Mouse (Mus musculus) megakaryocyte, embryonic 14.5 days (primary cell): Measurements from ENCODE around the gene Pdzd8. TPM values are rescaled to one million over a fixed set of nuclear protein-coding genes. Genes with fewer than 3 reads are reported as not detected.

Source experiments
- H3K27me3 ChIP-seq: replicated peaks from 2 replicates; pipeline ENCODE3; 2012; ENCODE audit warnings: inconsistent platforms
- H3K36me3 ChIP-seq: replicated peaks from 2 replicates; pipeline ENCODE3; 2012; ENCODE audit warnings: low read length, inconsistent platforms, mixed read lengths
- H3K4me1 ChIP-seq: 2 replicates; pipeline ENCODE4 v1.6.1; 2012; ENCODE audit warnings: inconsistent platforms
- H3K4me3 ChIP-seq: replicated peaks from 2 replicates; pipeline ENCODE3; 2012; ENCODE audit warnings: moderate library complexity, mild to moderate bottlenecking, inconsistent platforms
- H3K9me3 ChIP-seq: 2 replicates; pipeline ENCODE4 v1.6.1; 2012; ENCODE audit warnings: inconsistent platforms
- FLI1 ChIP-seq: IDR thresholded peaks from 2 replicates; pipeline ENCODE4 v1.6.1; 2012; ENCODE audit warnings: low read length, inconsistent platforms, mixed read lengths
- GATA1 ChIP-seq: IDR thresholded peaks from 3 replicates; pipeline ENCODE4 v1.6.1; 2012; ENCODE audit warnings: mixed read lengths, low read length, inconsistent platforms, borderline replicate concordance
- polyA plus RNA-seq: library from polyadenylated mRNA; stranded (reverse); fragments of >175 nt; gene quantifications from 2 replicates; pipeline ENCODE4 v1.2.3, GENCODE M21; 2012; ENCODE audit warnings: low replicate concordance; ENCODE audit not compliant: insufficient read depth

The Pdzd8 gene
- polyA plus RNA-seq, 1 experiment = 1.9 TPM

GRCm38 (mm10) chr19:59260718-59261442, 84.7 kb downstream of the Pdzd8 start, which contains the start of gene Slc18a2:
Gene Slc18a2 (plus strand): TSS chr19:59260896.
- Histone ChIP-seq H3K36me3 (peaks cover 17% of the 10 kb centered on the region), H3K9me3 (peaks cover 16% of the 10 kb centered on the region), H3K27me3 (peaks cover 39% of the 10 kb centered on the region), H3K4me3 (peak within 1 kb of the TSS; percentile 94), H3K4me1 (peaks cover 51% of the 10 kb centered on the region)
- TF ChIP-seq FLI1 (no peak), GATA1 (no peak)

GRCm38 (mm10) chr19:59259633-59260032, 85.9 kb downstream of the Pdzd8 start:
- H3K27me3 ChIP-seq = peaks cover 36% of the 10 kb centered on the region
- H3K36me3 ChIP-seq = peaks cover 13% of the 10 kb centered on the region
- H3K4me3 ChIP-seq = no peak overlapping the region
- H3K9me3 ChIP-seq = peaks cover 16% of the 10 kb centered on the region
- TF ChIP-seq GATA1 (no peak), FLI1 (no peak)
- H3K4me1 ChIP-seq = peaks cover 42% of the 10 kb centered on the region

- Histone ChIP-seq H3K4me1 (peaks cover 56% of the 10 kb centered on the region), H3K27me3 (peaks cover 2% of the 10 kb centered on the region), H3K36me3 (peaks cover 3% of the 10 kb centered on the region), H3K4me3 (no peak overlapping the region), H3K9me3 (peaks cover 16% of the 10 kb centered on the region)
- TF ChIP-seq GATA1 (no peak), FLI1 (no peak)
Measured at GRCm38 (mm10) chr19:59252651-59253050, 92.9 kb downstream of the Pdzd8 start.

GRCm38 (mm10) chr19:59248553-59249286, 96.9 kb downstream of the Pdzd8 start:
- Histone ChIP-seq H3K4me1 (peaks cover 57% of the 10 kb centered on the region), H3K9me3 (no peaks in the 10 kb centered on the region), H3K36me3 (no peaks in the 10 kb centered on the region), H3K4me3 (peak overlapping the region; percentile 65), H3K27me3 (peaks cover 7% of the 10 kb centered on the region)
- no peak for TF ChIP-seq FLI1
- TF ChIP-seq GATA1 = no peak; the same call in 2 of the 3 replicates

- TF ChIP-seq GATA1 (no peak), FLI1 (no peak)
- peaks cover 7% of the 10 kb centered on the region for H3K27me3 ChIP-seq
Measured at GRCm38 (mm10) chr19:59248144-59248543, 97.4 kb downstream of the Pdzd8 start.

More at GRCm38 (mm10) chr19:59248144-59248543, 97.4 kb downstream of the Pdzd8 start:
- peaks cover 55% of the 10 kb centered on the region for H3K4me1 ChIP-seq
- no peaks in the 10 kb centered on the region for H3K36me3 ChIP-seq
- peak overlapping the region; percentile 70 for H3K4me3 ChIP-seq
- H3K9me3 ChIP-seq = no peaks in the 10 kb centered on the region

Other genes with a start within 250 kb of the Pdzd8 start
- gene Vax1, start 175.7 kb downstream of the Pdzd8 start, polyA plus RNA-seq = not detected in 2 replicates
- not detected in 2 replicates for gene Kcnk18, start 126.6 kb downstream of the Pdzd8 start, polyA plus RNA-seq
- gene Slc18a2, start 84.9 kb downstream of the Pdzd8 start, polyA plus RNA-seq = 1.4 TPM in 1 of 2 replicates, not detected in the other
- 5.6 and 40.0 TPM in 2 replicates for gene Rps12-ps3, start 23.5 kb downstream of the Pdzd8 start, polyA plus RNA-seq
- gene Emx2, start 112.6 kb upstream of the Pdzd8 start, polyA plus RNA-seq = not detected in 2 replicates